ENCODE assay signal across 11 mouse cellular contexts in genomic region chr11:119111345-119111744, GRCm38 (mm10). TPM values are rescaled to one million over a fixed set of nuclear protein-coding genes. Genes with fewer than 3 reads are reported as not detected.
DNase-seq lines count a peak whose midpoint lies in the region; ATAC-seq and TF ChIP-seq lines count a peak whose summit lies in the region.
"Had no signal": no experiment of that assay in that cellular context is flagged by ENCODE, and none has a peak within 500 bp of the region (broad histone marks: within the 10 kb centered on the region; RNA-seq: fewer than 3 reads in every experiment).

No protein-coding gene starts in this region.

- intact Hi-C loops in heart, postnatal 25 days (cut with DNase I) = no loop called here

- peaks cover 74% of the 10 kb centered on the region for H3K27me3 ChIP-seq in heart, embryonic 10.5 days (ENCODE audit: insufficient read depth, poor library complexity, severe bottlenecking)
- peaks cover 2% of the 10 kb centered on the region; the same call in 1 of the 2 replicates for H3K27me3 ChIP-seq in heart, embryonic 11.5 days (ENCODE audit: control insufficient read depth, insufficient read depth, low read length)
- no peaks in the 10 kb centered on the region for H3K27me3 ChIP-seq in stomach, embryonic 14.5 days (ENCODE audit: control insufficient read depth, insufficient read depth, low read length)

- no peak for ATAC-seq in heart, embryonic 11.5 days (replicated peaks; ENCODE audit: insufficient number of reproducible peaks, low FRiP score, low TSS enrichment)
- ATAC-seq in stomach, embryonic 14.5 days (ENCODE audit: insufficient number of reproducible peaks, insufficient read depth, low FRiP score, low read depth) = peak; percentile 35; the same call in 1 of the 2 replicates

- H3K27ac ChIP-seq in heart, embryonic 10.5 days = 0 out of 2 replicates have a peak overlapping the region, but pooled peaks have one; percentile 10
- H3K27ac ChIP-seq in heart, embryonic 11.5 days (ENCODE audit: low read depth, low read length) = no peak overlapping the region
- H3K27ac ChIP-seq in stomach, embryonic 14.5 days (ENCODE audit: low read length) = no peak overlapping the region
- H3K27ac ChIP-seq in layer of hippocampus, adult 2 months = no peak overlapping the region
- H3K27ac ChIP-seq: embryonic facial prominence, embryonic 12.5 days; heart, embryonic 15.5 days; limb, embryonic 10.5 days had no signal

- no peak overlapping the region for H3K4me3 ChIP-seq in heart, embryonic 10.5 days
- H3K4me3 ChIP-seq in heart, embryonic 11.5 days (ENCODE audit: low read depth, low read length) = no peak overlapping the region
- H3K4me3 ChIP-seq in stomach, embryonic 14.5 days (ENCODE audit: low read depth, low read length) = no peak overlapping the region
- H3K4me3 ChIP-seq in layer of hippocampus, adult 2 months = no peak overlapping the region
- H3K4me3 ChIP-seq: embryonic facial prominence, embryonic 12.5 days; heart, embryonic 15.5 days; limb, embryonic 10.5 days had no signal

- no peaks in the 10 kb centered on the region for H3K9me3 ChIP-seq in heart, embryonic 10.5 days
- H3K9me3 ChIP-seq in heart, embryonic 11.5 days (replicated peaks; ENCODE audit: control insufficient read depth, low read length) = no peaks in the 10 kb centered on the region
- H3K9me3 ChIP-seq in stomach, embryonic 14.5 days (ENCODE audit: control insufficient read depth, low read depth, low read length) = no peaks in the 10 kb centered on the region
- H3K9me3 ChIP-seq: embryonic facial prominence, embryonic 12.5 days; heart, embryonic 15.5 days; limb, embryonic 10.5 days had no signal

- H3K9ac ChIP-seq in heart, embryonic 11.5 days (ENCODE audit: low read depth, low read length) = no peak overlapping the region
- H3K9ac ChIP-seq in stomach, embryonic 14.5 days (replicated peaks; ENCODE audit: low read depth, low read length) = no peak overlapping the region
- H3K9ac ChIP-seq: embryonic facial prominence, embryonic 12.5 days; heart, embryonic 15.5 days had no signal

- peaks cover 22% of the 10 kb centered on the region for H3K4me1 ChIP-seq in heart, embryonic 10.5 days
- peaks cover 2% of the 10 kb centered on the region; the same call in 1 of the 2 replicates for H3K4me1 ChIP-seq in heart, embryonic 11.5 days (ENCODE audit: control insufficient read depth, insufficient read depth, low read length)
- H3K4me1 ChIP-seq in stomach, embryonic 14.5 days (ENCODE audit: control insufficient read depth, insufficient read depth, low read length) = no peaks in the 10 kb centered on the region

- DNase-seq in heart, embryonic 10.5 days (ENCODE audit: low spot score) = no peak
- peak; percentile 36 for DNase-seq in thymus, postnatal 14 days
- DNase-seq in thymus, adult 18-20 months = no peak
- peak; percentile 69 for DNase-seq in liver
- no peak for DNase-seq in heart, postnatal 25 days (ENCODE audit: low spot score)
- no peak for DNase-seq in layer of hippocampus, adult 2 months (ENCODE audit: low spot score in 2 of 2)

- 6% methylated on average over 7 of the region's 7 CpGs for WGBS in heart, embryonic 10.5 days
- 7% methylated on average over 7 of the region's 7 CpGs for whole genome bisulfite sequencing in heart, embryonic 11.5 days (ENCODE audit: insufficient replicate concordance)
- 10% methylated on average over 7 of the region's 7 CpGs for WGBS in stomach, embryonic 14.5 days

- H3K36me3 ChIP-seq in heart, embryonic 10.5 days = no peaks in the 10 kb centered on the region
- no peaks in the 10 kb centered on the region for H3K36me3 ChIP-seq in heart, embryonic 11.5 days (ENCODE audit: control insufficient read depth, insufficient read depth, low read length)
- H3K36me3 ChIP-seq in stomach, embryonic 14.5 days (ENCODE audit: control insufficient read depth, insufficient read depth, low read length) = no peaks in the 10 kb centered on the region
- H3K36me3 ChIP-seq: embryonic facial prominence, embryonic 12.5 days; heart, embryonic 15.5 days; limb, embryonic 10.5 days had no signal

- H3K4me2 ChIP-seq in heart, embryonic 11.5 days = no peak overlapping the region
- no peak overlapping the region for H3K4me2 ChIP-seq in stomach, embryonic 14.5 days (replicated peaks; ENCODE audit: low read depth, low read length)
- H3K4me2 ChIP-seq: embryonic facial prominence, embryonic 12.5 days; heart, embryonic 15.5 days had no signal

- TF ChIP-seq CTCF in layer of hippocampus, adult 2 months (conservative IDR thresholded peaks at IDR 0.05) = no peak

RNA-seq across cellular contexts. Expression of gene Cbx4, which starts 25.3 kb away (rescaled TPM):
- polyA plus RNA-seq in heart, embryonic 10.5 days (2016; fragmentation: Nextera tagmentation; extraction: Ambion mirVana) = 8.9 and 9.0 TPM in 2 replicates
- polyA plus RNA-seq in heart, embryonic 11.5 days (2014; fragmentation: Nextera tagmentation; extraction: Ambion mirVana) = 6.3 and 7.7 TPM in 2 replicates
- polyA plus RNA-seq in stomach, embryonic 14.5 days (2014; fragmentation: Nextera tagmentation; extraction: Ambion mirVana) = 7.0 and 8.2 TPM in 2 replicates
- 10 to 100 TPM; 14.0 to 14.8 TPM for total RNA-seq in heart, postnatal 25 days (2021)
- total RNA-seq in layer of hippocampus, adult 2 months (2021) = 10 to 100 TPM; 53.7 to 60.4 TPM

Comparison
In these comparisons a context has a peak if more than half of its experiments do, and no peak if none do; other contexts are left out.
1. DNase-seq: peak in thymus, postnatal 14 days (single experiment) and liver (single experiment); none in heart, embryonic 10.5 days (single experiment), thymus, adult 18-20 months (0 of 2), heart, postnatal 25 days (single experiment) and layer of hippocampus, adult 2 months (0 of 2).